Mouse (Mus musculus): Measurements from ENCODE around the gene Pbld1. TPM values are rescaled to one million over a fixed set of nuclear protein-coding genes. Genes with fewer than 3 reads are reported as not detected.

Pbld1 gene
- polyA plus RNA-seq, 1 experiment, result 2.2 TPM

- under 1% methylated on average over 67 of the region's 69 CpGs for WGBS
- DNase-seq, result peak; percentile 100
- TF ChIP-seq CTCF (IDR thresholded peaks at IDR 0.05; ENCODE audit: insufficient read depth, low read length) (no peak), POLR2A (IDR thresholded peaks at IDR 0.05; ENCODE audit: borderline replicate concordance, extremely low read depth, low read depth, low read length) (peak; percentile 79; the same call in 1 of the 2 replicates)
- H3K4me1 ChIP-seq (ENCODE audit: control insufficient read depth, insufficient read depth, low read length), result peaks cover 4% of the 10 kb centered on the region
- H3K4me3 ChIP-seq (replicated peaks; ENCODE audit: extremely low read depth, low read depth, low read length), result peak within 1 kb of the TSS; percentile 94
These were observed 36.0 kb upstream of the Pbld1 start, which contains the start of the genes Hnrnph3 and Pbld2 for GRCm38 (mm10) chr10:63023749-63024579. Gene Hnrnph3, minus strand, starts transcription at chr10:63024217. Gene Pbld2, plus strand, starts transcription at chr10:63024315.

- Histone ChIP-seq H3K4me3 (replicated peaks; ENCODE audit: extremely low read depth, low read depth, low read length) (peak overlapping the region; percentile 83), H3K4me1 (ENCODE audit: control insufficient read depth, insufficient read depth, low read length) (peaks cover 4% of the 10 kb centered on the region)
- 0% methylated on average over 8 of the region's 8 CpGs for WGBS
- no peak for DNase-seq
- TF ChIP-seq CTCF (IDR thresholded peaks at IDR 0.05; ENCODE audit: insufficient read depth, low read length), result peak; percentile 36
- TF ChIP-seq POLR2A (IDR thresholded peaks at IDR 0.05; ENCODE audit: borderline replicate concordance, extremely low read depth, low read depth, low read length), result no peak; the same call in 1 of the 2 replicates
These were observed 35.4 kb upstream of the Pbld1 start for GRCm38 (mm10) chr10:63024580-63024910.

- TF ChIP-seq CTCF (IDR thresholded peaks at IDR 0.05; ENCODE audit: insufficient read depth, low read length), result no peak
- H3K4me3 ChIP-seq (replicated peaks; ENCODE audit: extremely low read depth, low read depth, low read length), result peak overlapping the region; percentile 83
- DNase-seq, result no peak
- peaks cover 4% of the 10 kb centered on the region for H3K4me1 ChIP-seq (ENCODE audit: control insufficient read depth, insufficient read depth, low read length)
- whole genome bisulfite sequencing, result 18% methylated on average over 2 of the region's 2 CpGs
These were observed 34.9 kb upstream of the Pbld1 start for GRCm38 (mm10) chr10:63025016-63025415.

- no peak for DNase-seq
- no peak for TF ChIP-seq POLR2A (IDR thresholded peaks at IDR 0.05; ENCODE audit: borderline replicate concordance, extremely low read depth, low read depth, low read length)
- no peak for TF ChIP-seq CTCF (IDR thresholded peaks at IDR 0.05; ENCODE audit: insufficient read depth, low read length)
These were observed 34.4 kb upstream of the Pbld1 start for GRCm38 (mm10) chr10:63025491-63026011.

GRCm38 (mm10) chr10:63026156-63026794 is 33.7 kb upstream of the Pbld1 start:
- 62% methylated on average over 8 of the region's 8 CpGs for whole genome bisulfite sequencing
- DNase-seq, result no peak
- H3K4me1 ChIP-seq (ENCODE audit: control insufficient read depth, insufficient read depth, low read length), result peaks cover 1% of the 10 kb centered on the region
- H3K4me3 ChIP-seq (replicated peaks; ENCODE audit: extremely low read depth, low read depth, low read length), result no peak overlapping the region
- TF ChIP-seq CTCF (IDR thresholded peaks at IDR 0.05; ENCODE audit: insufficient read depth, low read length), result no peak
- TF ChIP-seq POLR2A (IDR thresholded peaks at IDR 0.05; ENCODE audit: borderline replicate concordance, extremely low read depth, low read depth, low read length), result no peak

More at GRCm38 (mm10) chr10:63025491-63026011, 34.4 kb upstream of the Pbld1 start:
- Histone ChIP-seq H3K4me1 (ENCODE audit: control insufficient read depth, insufficient read depth, low read length) (peaks cover 4% of the 10 kb centered on the region), H3K4me3 (replicated peaks; ENCODE audit: extremely low read depth, low read depth, low read length) (no peak overlapping the region)
- 68% methylated on average over 6 of the region's 6 CpGs for WGBS

GRCm38 (mm10) chr10:63026795-63027160 is 33.2 kb upstream of the Pbld1 start:
- Histone ChIP-seq H3K4me1 (ENCODE audit: control insufficient read depth, insufficient read depth, low read length) (no peaks in the 10 kb centered on the region; the same call in 1 of the 2 replicates), H3K4me3 (replicated peaks; ENCODE audit: extremely low read depth, low read depth, low read length) (no peak overlapping the region)
- DNase-seq, result no peak
- TF ChIP-seq POLR2A (IDR thresholded peaks at IDR 0.05; ENCODE audit: borderline replicate concordance, extremely low read depth, low read depth, low read length), result no peak
- 77% methylated on average over 6 of the region's 6 CpGs for whole genome bisulfite sequencing

GRCm38 (mm10) chr10:63027376-63028161 is 32.4 kb upstream of the Pbld1 start:
- Histone ChIP-seq H3K4me1 (ENCODE audit: control insufficient read depth, insufficient read depth, low read length) (no peaks in the 10 kb centered on the region; the same call in 1 of the 2 replicates), H3K4me3 (replicated peaks; ENCODE audit: extremely low read depth, low read depth, low read length) (no peak overlapping the region)
- 92% methylated on average over 10 of the region's 10 CpGs for WGBS
- DNase-seq, result no peak
- TF ChIP-seq POLR2A (IDR thresholded peaks at IDR 0.05; ENCODE audit: borderline replicate concordance, extremely low read depth, low read depth, low read length) (no peak), CTCF (IDR thresholded peaks at IDR 0.05; ENCODE audit: insufficient read depth, low read length) (no peak)

GRCm38 (mm10) chr10:63028396-63028795 is 31.6 kb upstream of the Pbld1 start:
- TF ChIP-seq POLR2A (IDR thresholded peaks at IDR 0.05; ENCODE audit: borderline replicate concordance, extremely low read depth, low read depth, low read length), result no peak
- TF ChIP-seq CTCF (IDR thresholded peaks at IDR 0.05; ENCODE audit: insufficient read depth, low read length), result no peak
- 94% methylated on average over 4 of the region's 4 CpGs for WGBS
- Histone ChIP-seq H3K4me1 (ENCODE audit: control insufficient read depth, insufficient read depth, low read length) (no peaks in the 10 kb centered on the region; the same call in 1 of the 2 replicates), H3K4me3 (replicated peaks; ENCODE audit: extremely low read depth, low read depth, low read length) (no peak overlapping the region)
- DNase-seq, result no peak

GRCm38 (mm10) chr10:63032267-63032666 is 27.7 kb upstream of the Pbld1 start:
- DNase-seq, result peak; percentile 22
- WGBS, result 71% methylated on average over 3 of the region's 3 CpGs
- Histone ChIP-seq H3K4me1 (ENCODE audit: control insufficient read depth, insufficient read depth, low read length) (no peaks in the 10 kb centered on the region), H3K4me3 (replicated peaks; ENCODE audit: extremely low read depth, low read depth, low read length) (no peak overlapping the region)
- TF ChIP-seq CTCF (IDR thresholded peaks at IDR 0.05; ENCODE audit: insufficient read depth, low read length), result no peak
- no peak for TF ChIP-seq POLR2A (IDR thresholded peaks at IDR 0.05; ENCODE audit: borderline replicate concordance, extremely low read depth, low read depth, low read length)
